Mouse (Mus musculus) ES-E14 (cell line): Measurements from ENCODE around the gene Mfsd2a. TPM values are rescaled to one million over a fixed set of nuclear protein-coding genes. Genes with fewer than 3 reads are reported as not detected.

ENCODE experiments used
- DNase-seq: peaks from one replicate; pipeline ENCODE4 v3.0.0-alpha.2; 2013; ENCODE audit warnings: low read depth, low spot score
- H3K27ac ChIP-seq: 2 replicates; pipeline ENCODE4 v1.5.1; 2012; ENCODE audit warnings: low read depth, mild to moderate bottlenecking, low read length, moderate library complexity, mixed read lengths; ENCODE audit not compliant: poor library complexity, insufficient read depth, severe bottlenecking
- H3K36me3 ChIP-seq: 2 replicates; pipeline ENCODE4 v1.6.1; 2012; ENCODE audit warnings: mild to moderate bottlenecking, low read length, moderate library complexity, mixed read lengths; ENCODE audit not compliant: control insufficient read depth, poor library complexity, insufficient read depth, severe bottlenecking
- H3K4me1 ChIP-seq, 2 experiments: fragments of 150-350 bp in 1 of 2; sonication (generic) in 1 of 2; 2 replicates each; pipeline ENCODE4 v1.6.1; 2012; ENCODE audit warnings: low read length in 2 of 2, mild to moderate bottlenecking in 1 of 2, mixed read lengths in 1 of 2; ENCODE audit not compliant: control insufficient read depth in 2 of 2, insufficient read depth in 2 of 2, poor library complexity in 1 of 2
- H3K4me3 ChIP-seq, 2 experiments: fragments of 150-350 bp in 1 of 2; sonication (generic) in 1 of 2; 2 replicates each; pipeline ENCODE4 v1.5.1; 2012; ENCODE audit warnings: low read length in 2 of 2, low read depth in 1 of 2, mild to moderate bottlenecking in 1 of 2, mixed read lengths in 1 of 2; ENCODE audit not compliant: insufficient read depth in 1 of 2, poor library complexity in 1 of 2, severe bottlenecking in 1 of 2
- H3K9ac ChIP-seq: 2 replicates; pipeline ENCODE4 v1.6.1; 2012; ENCODE audit warnings: low read depth, mild to moderate bottlenecking, low read length, mixed read lengths; ENCODE audit not compliant: poor library complexity, insufficient read depth, severe bottlenecking
- H3K9me3 ChIP-seq: fragments of 150-350 bp; sonication (generic); 2 replicates; pipeline ENCODE4 v1.6.1; 2012; ENCODE audit warnings: low read depth, mild to moderate bottlenecking, low read length; ENCODE audit not compliant: control insufficient read depth, insufficient read depth
- CHD2 ChIP-seq: IDR thresholded peaks from 2 replicates; pipeline ENCODE4 v1.6.1; 2014; ENCODE audit warnings: mild to moderate bottlenecking, low read depth, low read length, inconsistent platforms
- HCFC1 ChIP-seq: IDR thresholded peaks from 2 replicates; pipeline ENCODE4 v1.6.1; 2012; ENCODE audit warnings: low read length, inconsistent platforms, borderline replicate concordance; ENCODE audit not compliant: insufficient read depth
- MAFK ChIP-seq: IDR thresholded peaks from 2 replicates; pipeline ENCODE4 v1.6.1; 2014; ENCODE audit warnings: mild to moderate bottlenecking, low read depth, low read length, inconsistent platforms; ENCODE audit not compliant: insufficient read depth
- ZC3H11A ChIP-seq: IDR thresholded peaks from 2 replicates; pipeline ENCODE4 v1.6.1; 2012; ENCODE audit warnings: low read depth, mild to moderate bottlenecking, inconsistent platforms, low read length, borderline replicate concordance
- ZNF384 ChIP-seq: IDR thresholded peaks from 2 replicates; pipeline ENCODE4 v1.6.1; 2012; ENCODE audit warnings: low read depth, low read length, inconsistent platforms
- in situ Hi-C, 2 experiments: fragments of 600-800 bp; cut with MboI; formaldehyde crosslinking; loops; one replicate each; pipeline ENCODE4 v1.15.1; 2025; ENCODE audit warnings: low sequenced_read_pairs in 2 of 2, inconsistent platforms in 1 of 2; ENCODE audit not compliant: unreplicated experiment in 2 of 2
- total RNA-seq: library from RNA; depleted of rRNA; stranded (reverse); fragments of 300-350 nt; gene quantifications from 2 replicates; pipeline ENCODE4 v1.2.3, GENCODE M21; 2012; rRNA removed

Gene Mfsd2a
- 3.7 and 4.3 TPM in 2 replicates for total RNA-seq

GRCm38 (mm10) chr4:122961100-122961567 is at the start of gene Mfsd2a:
Mfsd2a (minus strand) TSS chr4:122961188.
- TF ChIP-seq ZNF384 = no peak
- TF ChIP-seq MAFK = no peak
- TF ChIP-seq ZC3H11A = no peak
- TF ChIP-seq CHD2 = no peak
- TF ChIP-seq HCFC1 = no peak
- H3K9me3 ChIP-seq = no peaks in the 10 kb centered on the region
- in situ Hi-C loops = no loop called here
- no peak within 1 kb of the TSS for H3K27ac ChIP-seq
- H3K4me3 ChIP-seq = peak within 1 kb of the TSS; percentile 56 to 68
- H3K9ac ChIP-seq = peak within 1 kb of the TSS; percentile 54
- no peak for DNase-seq
- H3K36me3 ChIP-seq = no peaks in the 10 kb centered on the region
- peaks cover 0 to 5% of the 10 kb centered on the region in 2 experiments; a peak in 2 of 4 replicates for H3K4me1 ChIP-seq

- Histone ChIP-seq H3K4me1 (peaks cover 7 to 21% of the 10 kb centered on the region in 2 experiments), H3K9me3 (no peaks in the 10 kb centered on the region), H3K27ac (no peak overlapping the region), H3K36me3 (no peaks in the 10 kb centered on the region), H3K9ac (no peak overlapping the region), H3K4me3 (no peak overlapping the region)
- in situ Hi-C loops = no loop called here
- TF ChIP-seq MAFK (no peak), ZNF384 (no peak), HCFC1 (no peak), CHD2 (no peak), ZC3H11A (no peak)
- no peak for DNase-seq
Measured at GRCm38 (mm10) chr4:123005054-123005966, 44.3 kb upstream of the Mfsd2a start.

GRCm38 (mm10) chr4:123000617-123001342 is 39.8 kb upstream of the Mfsd2a start:
- TF ChIP-seq MAFK = no peak
- TF ChIP-seq HCFC1 = no peak
- Histone ChIP-seq H3K4me1 (peaks cover 12 to 33% of the 10 kb centered on the region in 2 experiments), H3K4me3 (0 out of 4 replicates have a peak overlapping the region, but pooled peaks of 1 of the 2 experiments have one; percentile 7), H3K9me3 (no peaks in the 10 kb centered on the region), H3K9ac (no peak overlapping the region), H3K36me3 (no peaks in the 10 kb centered on the region; the same call in 1 of the 2 replicates), H3K27ac (no peak overlapping the region)
- DNase-seq = no peak
- in situ Hi-C loops = no loop called here

GRCm38 (mm10) chr4:123000130-123000529 is 39.1 kb upstream of the Mfsd2a start:
- H3K36me3 ChIP-seq = no peaks in the 10 kb centered on the region; the same call in 1 of the 2 replicates
- peaks cover 12 to 30% of the 10 kb centered on the region in 2 experiments for H3K4me1 ChIP-seq
- H3K4me3 ChIP-seq = 0 out of 4 replicates have a peak overlapping the region, but pooled peaks of 1 of the 2 experiments have one; percentile 7
- TF ChIP-seq HCFC1 = no peak
- DNase-seq = no peak
- no peak overlapping the region for H3K9ac ChIP-seq
- H3K9me3 ChIP-seq = no peaks in the 10 kb centered on the region
- no peak overlapping the region for H3K27ac ChIP-seq
- in situ Hi-C loops = no loop called here
